ENCODE assay signal across 14 mouse cellular contexts in the genomic region with DNA sequence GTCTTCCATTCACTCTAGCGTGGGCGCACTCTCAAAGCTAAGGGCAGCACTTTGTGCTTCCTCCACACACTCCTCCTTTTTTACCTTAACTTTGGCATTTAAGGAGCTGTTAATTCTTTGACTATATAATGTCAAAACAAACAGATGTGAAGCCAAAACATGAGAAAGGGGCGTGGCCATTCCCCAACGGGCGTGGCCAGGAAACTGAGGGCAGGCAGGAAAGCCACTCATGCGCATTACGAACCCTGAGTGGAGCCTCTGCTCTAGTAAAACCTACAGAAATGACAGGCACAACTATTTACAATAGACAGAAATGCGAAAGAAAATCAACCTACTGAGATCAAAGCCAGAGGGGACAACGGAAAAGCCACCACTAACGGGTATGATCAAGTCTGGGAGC. TPM values are rescaled to one million over a fixed set of nuclear protein-coding genes. Genes with fewer than 3 reads are reported as not detected.
DNase-seq lines count a peak whose midpoint lies in the region; ATAC-seq and TF ChIP-seq lines count a peak whose summit lies in the region.
"Had no signal": no experiment of that assay in that cellular context is flagged by ENCODE, and none has a peak within 500 bp of the region (broad histone marks: within the 10 kb centered on the region; RNA-seq: fewer than 3 reads in every experiment).

No protein-coding gene starts in this region.

- no peak for TF ChIP-seq CTCF in intestine, postnatal 0 days (IDR thresholded peaks at IDR 0.05; ENCODE audit: low read depth)
- no peak for TF ChIP-seq CTCF in olfactory bulb, adult 2 months (IDR thresholded peaks at IDR 0.05; ENCODE audit: insufficient read depth, low read depth, low read length)

- H3K4me2 ChIP-seq in intestine, postnatal 0 days (replicated peaks; ENCODE audit: low read depth), result peak overlapping the region; percentile 9; the same call in 1 of the 2 replicates
- no peak overlapping the region for H3K4me2 ChIP-seq in intestine, embryonic 16.5 days (ENCODE audit: low read depth, low read length)
- H3K4me2 ChIP-seq in liver, embryonic 11.5 days, result no peak overlapping the region
- H3K4me2 ChIP-seq: heart, embryonic 12.5 days; liver, embryonic 13.5 days; neural tube, embryonic 12.5 days; stomach, embryonic 15.5 days had no signal

- H3K27me3 ChIP-seq in intestine, postnatal 0 days (replicated peaks; ENCODE audit: control insufficient read depth, insufficient read depth, low read length), result no peaks in the 10 kb centered on the region
- H3K27me3 ChIP-seq in intestine, embryonic 16.5 days (replicated peaks; ENCODE audit: control insufficient read depth, insufficient read depth, low read length), result no peaks in the 10 kb centered on the region
- H3K27me3 ChIP-seq in liver, embryonic 11.5 days (replicated peaks; ENCODE audit: control insufficient read depth, insufficient read depth, low read length), result no peaks in the 10 kb centered on the region
- H3K27me3 ChIP-seq: CH12.LX; heart, embryonic 12.5 days; liver, embryonic 13.5 days; neural tube, embryonic 12.5 days; stomach, embryonic 15.5 days had no signal

- H3K4me1 ChIP-seq in intestine, postnatal 0 days (replicated peaks; ENCODE audit: control insufficient read depth, insufficient read depth, low read length), result no peaks in the 10 kb centered on the region
- H3K4me1 ChIP-seq in intestine, embryonic 16.5 days (ENCODE audit: control insufficient read depth, insufficient read depth, low read length), result no peaks in the 10 kb centered on the region; the same call in 1 of the 2 replicates
- H3K4me1 ChIP-seq in olfactory bulb, adult 2 months (ENCODE audit: control insufficient read depth, insufficient read depth, low read length), result peaks cover 46% of the 10 kb centered on the region
- no peaks in the 10 kb centered on the region for H3K4me1 ChIP-seq in liver, embryonic 11.5 days (replicated peaks; ENCODE audit: control insufficient read depth, insufficient read depth, low read length)
- H3K4me1 ChIP-seq: heart, embryonic 12.5 days; neural tube, embryonic 12.5 days; stomach, embryonic 15.5 days had no signal

- TF ChIP-seq POLR2A in olfactory bulb, adult 2 months (IDR thresholded peaks at IDR 0.05; ENCODE audit: insufficient read depth, low read depth, low read length), result no peak

- no peak for ATAC-seq in intestine, postnatal 0 days
- ATAC-seq in intestine, embryonic 16.5 days, result no peak
- ATAC-seq in activated CD4-positive, CD25-positive, alpha-beta regulatory T cell, adult 4 months, result peak; percentile 58
- ATAC-seq in liver, embryonic 11.5 days (replicated peaks; ENCODE audit: low FRiP score), result no peak
- no peak for ATAC-seq in monocyte, adult 5-6 weeks (replicated peaks; ENCODE audit: insufficient number of reproducible peaks, low FRiP score, low TSS enrichment, poor library complexity, severe bottlenecking)

- peaks cover 89% of the 10 kb centered on the region for H3K36me3 ChIP-seq in intestine, postnatal 0 days (ENCODE audit: control insufficient read depth, insufficient read depth)
- peaks cover 42% of the 10 kb centered on the region for H3K36me3 ChIP-seq in intestine, embryonic 16.5 days (ENCODE audit: control insufficient read depth, insufficient read depth, low read length)
- peaks cover 62% of the 10 kb centered on the region for H3K36me3 ChIP-seq in liver, embryonic 11.5 days (ENCODE audit: control insufficient read depth, insufficient read depth, low read length)

- H3K4me3 ChIP-seq in intestine, postnatal 0 days (ENCODE audit: low read depth, low read length), result no peak overlapping the region
- H3K4me3 ChIP-seq in intestine, embryonic 16.5 days (ENCODE audit: low read length), result no peak overlapping the region
- no peak overlapping the region for H3K4me3 ChIP-seq in olfactory bulb, adult 2 months (ENCODE audit: insufficient read depth, low read depth, low read length)
- H3K4me3 ChIP-seq in liver, embryonic 11.5 days (ENCODE audit: low read depth, low read length), result no peak overlapping the region
- H3K4me3 ChIP-seq: heart, embryonic 12.5 days; liver, embryonic 13.5 days; neural tube, embryonic 12.5 days; stomach, embryonic 15.5 days had no signal

- DNase-seq in CD4-positive, CD25-positive, alpha-beta regulatory T cell, adult 2 months (ENCODE audit: low read depth, low spot score), result peak; percentile 83
- no peak for DNase-seq in liver, embryonic 11.5 days (ENCODE audit: low spot score)
- DNase-seq in embryo, embryonic 11 days, result no peak
- DNase-seq: cerebellum, postnatal 25 days; liver, embryonic 13.5 days had no signal

- no peak overlapping the region for H3K27ac ChIP-seq in intestine, postnatal 0 days (ENCODE audit: low read depth, low read length)
- no peak overlapping the region; the same call in 1 of the 2 replicates for H3K27ac ChIP-seq in intestine, embryonic 16.5 days (ENCODE audit: low read length)
- H3K27ac ChIP-seq in olfactory bulb, adult 2 months (ENCODE audit: insufficient read depth, low read depth, low read length), result peak overlapping the region; percentile 69
- H3K27ac ChIP-seq in liver, embryonic 11.5 days (ENCODE audit: low read depth, low read length), result no peak overlapping the region
- H3K27ac ChIP-seq: liver, embryonic 13.5 days; neural tube, embryonic 12.5 days; stomach, embryonic 15.5 days had no signal

- WGBS in intestine, postnatal 0 days, result 81% methylated on average over 10 of the region's 10 CpGs
- WGBS in intestine, embryonic 16.5 days, result 86% methylated on average over 10 of the region's 10 CpGs
- WGBS in olfactory bulb, adult 2 months, result 71% methylated on average over 10 of the region's 10 CpGs
- 82% methylated on average over 10 of the region's 10 CpGs for WGBS in liver, embryonic 11.5 days

- no peak overlapping the region for H3K9ac ChIP-seq in intestine, postnatal 0 days (ENCODE audit: low read depth, low read length)
- no peak overlapping the region for H3K9ac ChIP-seq in intestine, embryonic 16.5 days (ENCODE audit: low read depth, low read length)
- no peak overlapping the region for H3K9ac ChIP-seq in liver, embryonic 11.5 days (ENCODE audit: low read depth, low read length)
- H3K9ac ChIP-seq: heart, embryonic 12.5 days; liver, embryonic 13.5 days; neural tube, embryonic 12.5 days; stomach, embryonic 15.5 days had no signal

- no peaks in the 10 kb centered on the region for H3K9me3 ChIP-seq in intestine, postnatal 0 days (ENCODE audit: control insufficient read depth)
- no peaks in the 10 kb centered on the region for H3K9me3 ChIP-seq in intestine, embryonic 16.5 days (ENCODE audit: control insufficient read depth, low read length)
- H3K9me3 ChIP-seq in liver, embryonic 11.5 days (ENCODE audit: control insufficient read depth, low read length), result no peaks in the 10 kb centered on the region
- H3K9me3 ChIP-seq: heart, embryonic 12.5 days; liver, embryonic 13.5 days; neural tube, embryonic 12.5 days; stomach, embryonic 15.5 days had no signal

RNA-seq across cellular contexts. Expression of a gene that starts 39.0 kb away (rescaled TPM):
- polyA plus RNA-seq in intestine, postnatal 0 days (2015; fragmentation: Nextera tagmentation; extraction: Ambion mirVana), result 53.4 and 62.6 TPM in 2 replicates
- 86.7 and 91.5 TPM in 2 replicates for polyA plus RNA-seq in intestine, embryonic 16.5 days (2015; fragmentation: Nextera tagmentation; extraction: Ambion mirVana)
- 10 to 100 TPM; 71.1 to 90.5 TPM for polyA plus RNA-seq in activated CD4-positive, CD25-positive, alpha-beta regulatory T cell, adult 4 months (2017; shearing (Covaris generic))
- 380 TPM in 1 of 2 replicates, not detected in the other for polyA plus RNA-seq in olfactory bulb, adult 2 months (2012; ENCODE audit: insufficient read depth, insufficient read length, low replicate concordance, missing spikeins)
- polyA plus RNA-seq in liver, embryonic 11.5 days (2014; fragmentation: Nextera tagmentation; extraction: Ambion mirVana), result 108 and 115 TPM in 2 replicates
- total RNA-seq in monocyte, adult 5-6 weeks (2017), result 22.4 to 40.1 TPM (median 30.9 TPM) in 3 replicates

RNA-seq across cellular contexts. Expression of a gene that starts 46.1 kb away (rescaled TPM):
- polyA plus RNA-seq in intestine, postnatal 0 days (2015; fragmentation: Nextera tagmentation; extraction: Ambion mirVana), result 2.1 TPM in 2 replicates
- 5.7 and 6.6 TPM in 2 replicates for polyA plus RNA-seq in intestine, embryonic 16.5 days (2015; fragmentation: Nextera tagmentation; extraction: Ambion mirVana)
- 10 to 100 TPM; 12.4 to 15.2 TPM for polyA plus RNA-seq in activated CD4-positive, CD25-positive, alpha-beta regulatory T cell, adult 4 months (2017; shearing (Covaris generic))
- not detected in 2 replicates for polyA plus RNA-seq in olfactory bulb, adult 2 months (2012; ENCODE audit: insufficient read depth, insufficient read length, low replicate concordance, missing spikeins)
- 9.3 and 11.7 TPM in 2 replicates for polyA plus RNA-seq in liver, embryonic 11.5 days (2014; fragmentation: Nextera tagmentation; extraction: Ambion mirVana)
- 101 to 207 TPM (median 172 TPM) in 3 replicates for total RNA-seq in monocyte, adult 5-6 weeks (2017)
